Mouse (Mus musculus) spleen, adult 2 months (tissue): ENCODE results near the gene Etv3.

Experiments
- CTCF ChIP-seq: fragments of 200-500 bp; IDR thresholded peaks from 2 replicates; pipeline ENCODE4 v1.5.1; 2011; ENCODE audit warnings: mild to moderate bottlenecking, inconsistent platforms; ENCODE audit not compliant: insufficient read depth, insufficient read length, insufficient replicate concordance; ENCODE audit errors: extremely low read depth
- POLR2A ChIP-seq: fragments of 200-500 bp; IDR thresholded peaks from 2 replicates; pipeline ENCODE4 v1.6.1; 2011; ENCODE audit warnings: low read depth, low read length, inconsistent platforms

DNA sequence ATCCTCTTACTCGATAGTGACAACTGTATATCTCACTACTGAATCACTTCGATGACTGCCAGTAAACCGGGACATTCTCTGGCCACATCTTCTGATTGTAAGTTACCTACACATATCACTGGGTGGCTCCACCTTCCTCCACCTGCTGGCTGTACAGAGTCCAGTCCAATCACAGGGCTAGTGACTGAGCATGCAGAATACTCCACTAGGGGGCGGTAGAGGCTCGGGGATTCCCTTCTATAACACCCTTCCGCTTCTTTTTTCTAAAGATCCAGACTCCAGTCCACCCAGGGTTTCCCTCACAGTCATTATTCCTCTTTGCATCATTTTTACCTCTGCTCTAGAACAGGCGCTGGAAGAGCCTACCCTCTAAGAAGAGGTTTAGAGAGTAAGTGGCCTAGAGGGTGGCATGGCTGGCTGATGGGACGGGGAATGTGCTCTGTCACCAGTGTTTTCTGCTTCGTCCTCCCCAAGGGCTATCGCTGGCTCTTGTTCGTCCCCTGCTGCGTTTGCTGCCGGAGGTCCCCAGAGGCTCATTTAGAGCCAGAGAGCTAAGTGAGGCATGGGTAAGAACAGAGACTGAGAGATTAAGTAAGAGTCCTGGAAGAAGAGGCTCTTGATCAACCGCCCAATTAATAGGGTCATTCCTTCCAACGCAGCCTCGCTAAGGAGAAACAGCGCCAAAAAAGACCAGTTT lies 16.9 kb upstream of the Etv3 start:
- peak; percentile 87; the same call in 1 of the 2 replicates for TF ChIP-seq CTCF
- TF ChIP-seq POLR2A = no peak; the same call in 1 of the 2 replicates
